Mouse (Mus musculus): ENCODE data around the gene Adprhl2. TPM values are rescaled to one million over a fixed set of nuclear protein-coding genes. Genes with fewer than 3 reads are reported as not detected.
A peak's percentile ranks its signal among the peaks of the same experiment; 100 is the strongest.

Adprhl2 gene
- total RNA-seq, 2 experiments from 2014 or later = 25.2 to 28.0 TPM

DNA sequence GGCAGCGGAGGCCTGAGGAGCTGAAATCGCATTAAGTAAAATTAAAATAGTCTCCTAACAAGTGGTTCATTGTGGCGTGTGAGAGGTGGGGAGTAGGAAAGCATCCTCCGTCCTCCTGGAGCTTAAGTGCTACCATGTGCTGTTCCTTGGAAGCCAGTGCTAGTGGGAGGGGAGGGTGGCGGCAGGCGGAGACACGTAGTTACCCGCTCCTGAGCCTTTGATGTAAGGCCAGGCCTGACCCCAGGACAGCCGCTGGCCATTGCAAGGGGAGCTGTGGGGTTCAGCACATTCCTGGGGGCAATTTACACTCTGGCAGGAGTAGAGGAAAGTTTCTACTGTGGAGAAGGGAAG lies 43.0 kb downstream of the Adprhl2 start:
- DNase-seq (ENCODE audit: low spot score in 2 of 2) = no peak
- intact Hi-C loops (cut with DNase I) = no loop called here

DNA sequence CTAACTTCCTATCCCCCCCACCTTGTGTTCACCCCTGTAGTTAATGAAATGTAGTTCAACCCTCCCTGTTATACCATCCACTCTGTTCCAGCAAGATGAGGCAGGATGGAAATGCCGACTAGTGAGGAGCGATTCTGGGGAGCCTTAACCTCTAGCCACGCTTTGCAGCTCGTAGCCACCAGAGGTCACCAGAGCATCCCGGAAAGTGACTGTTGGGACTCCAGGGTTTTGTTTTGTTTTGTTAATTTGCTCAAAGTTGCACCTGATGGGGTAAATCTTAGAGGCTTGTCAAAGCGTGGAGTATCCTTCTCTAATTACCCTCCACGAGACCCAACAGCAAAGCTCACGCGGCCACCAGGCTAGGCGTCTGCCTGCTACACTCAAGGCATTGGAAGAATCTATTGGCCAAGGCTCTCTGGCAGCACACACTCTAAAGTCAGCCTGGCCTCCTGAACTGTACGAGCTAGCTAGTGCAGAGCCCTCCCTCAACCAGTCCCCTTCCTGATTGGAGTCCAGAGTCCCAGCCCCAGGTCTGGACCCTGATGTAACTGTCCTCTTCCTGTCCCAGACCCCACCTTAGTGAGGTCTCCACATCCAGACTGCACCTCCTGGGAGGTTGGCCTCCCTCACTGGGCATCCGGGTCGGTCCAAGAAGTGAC lies 43.5 kb downstream of the Adprhl2 start:
- intact Hi-C loops (cut with DNase I) = no loop called here
- DNase-seq (ENCODE audit: low spot score in 2 of 2) = no peak

GRCm38 (mm10) chr4:126275681-126276131 lies 45.8 kb downstream of the Adprhl2 start:
- DNase-seq (ENCODE audit: low spot score in 2 of 2) = no peak
- intact Hi-C loops (cut with DNase I) = no loop called here

DNA sequence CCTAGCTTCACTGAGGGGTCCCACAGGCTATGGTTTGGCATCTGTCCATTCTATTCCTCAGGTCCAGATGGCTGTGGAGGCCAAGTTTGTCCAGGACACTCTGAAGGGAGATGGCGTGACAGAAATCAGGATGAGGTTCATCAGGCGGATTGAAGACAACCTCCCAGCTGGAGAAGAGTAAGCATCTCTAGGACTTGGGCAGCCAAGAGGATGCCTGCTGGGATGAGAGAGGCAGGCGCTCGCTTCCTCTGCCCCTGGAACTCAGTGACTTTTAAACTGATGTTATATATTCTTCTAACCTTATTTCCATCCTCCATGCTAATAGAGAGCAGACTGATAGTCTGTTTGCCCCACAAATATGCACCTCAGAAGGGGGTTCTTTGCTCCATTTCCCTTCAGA lies 46.4 kb downstream of the Adprhl2 start:
- intact Hi-C loops (cut with DNase I) = no loop called here
- DNase-seq (ENCODE audit: low spot score in 2 of 2) = no peak

DNA sequence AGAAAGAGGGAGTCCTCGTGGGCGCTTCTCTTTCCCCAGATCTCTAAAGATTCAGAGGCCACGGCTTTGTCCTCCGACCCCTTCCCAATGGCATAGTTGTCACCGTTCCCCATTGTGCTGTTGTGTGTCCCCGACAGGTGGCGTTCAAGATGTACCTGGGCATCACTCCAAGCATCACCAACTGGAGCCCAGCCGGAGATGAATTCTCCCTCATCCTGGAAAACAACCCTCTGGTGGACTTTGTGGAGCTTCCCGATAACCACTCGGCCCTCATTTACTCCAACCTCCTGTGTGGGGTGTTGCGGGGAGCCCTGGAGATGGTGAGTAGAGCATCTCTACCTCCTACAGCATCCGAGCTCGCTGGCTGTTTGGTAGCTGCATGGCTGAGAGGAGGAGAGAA lies 47.8 kb downstream of the Adprhl2 start:
- DNase-seq (ENCODE audit: low spot score in 2 of 2) = peak in 1 of 2 experiments; percentile 49
- intact Hi-C loops (cut with DNase I) = no loop called here

DNA sequence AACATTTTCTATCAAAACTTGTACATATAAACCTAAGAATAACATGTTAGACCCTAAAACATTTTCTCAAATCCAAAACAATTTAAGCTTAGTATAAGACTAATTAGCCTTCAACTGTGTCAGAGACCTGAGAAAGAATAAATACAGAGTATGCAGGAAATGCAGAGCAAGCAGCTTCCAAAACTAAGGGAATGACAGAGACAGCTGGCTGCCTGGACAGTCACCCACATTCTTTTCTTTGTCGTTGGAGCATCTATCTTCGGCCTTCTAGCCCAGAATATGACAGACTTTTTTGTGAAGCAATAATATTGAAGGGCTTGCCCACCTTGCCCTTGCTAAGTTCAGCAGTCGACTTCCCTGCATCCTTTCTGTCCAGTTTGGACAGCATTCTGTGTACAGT lies 52.2 kb downstream of the Adprhl2 start:
- no peak for DNase-seq (ENCODE audit: low spot score in 2 of 2)
- intact Hi-C loops (cut with DNase I) = loop anchor here (5.0 kb wide), 1 partner anchor 43 kb away; no protein-coding TSS in a partner anchor

Other genes with a start within 250 kb of the Adprhl2 start
- gene Lsm10, start 225.1 kb downstream of the Adprhl2 start, total RNA-seq (2021) = 10 to 100 TPM; 13.0 to 14.5 TPM
- 10 to 100 TPM; 27.4 to 30.4 TPM for gene Stk40, start 217.7 kb downstream of the Adprhl2 start, total RNA-seq (2021)
- gene Eva1b, start 174.0 kb downstream of the Adprhl2 start, total RNA-seq (2021) = 1 to 10 TPM; 3.0 to 3.8 TPM
- under 1 TPM; 0.76 to 0.77 TPM for gene Sh3d21, start 158.2 kb downstream of the Adprhl2 start, total RNA-seq (2021)
- 100 to 1,000 TPM; 134 to 159 TPM for gene Thrap3, start 118.9 kb downstream of the Adprhl2 start, total RNA-seq (2021)
- 100 to 1,000 TPM; 288 TPM for gene Map7d1, start 65.4 kb downstream of the Adprhl2 start, total RNA-seq (2021)
- gene Trappc3, start 59.4 kb downstream of the Adprhl2 start, total RNA-seq (2021) = 10 to 100 TPM; 75.7 to 90.0 TPM
- gene Col8a2, start 34.9 kb downstream of the Adprhl2 start, total RNA-seq (2021) = 1 to 10 TPM; 1.6 to 1.7 TPM
- gene Tekt2, start 4.0 kb upstream of the Adprhl2 start, total RNA-seq (2021) = 1 to 10 TPM; 1.1 to 2.2 TPM
- 10 to 100 TPM; 23.7 to 43.1 TPM for gene Ago3, start 107.9 kb upstream of the Adprhl2 start, total RNA-seq (2021)
- gene Ago1, start 146.9 kb upstream of the Adprhl2 start, total RNA-seq (2021) = 10 to 100 TPM; 44.3 to 49.1 TPM
- 1 to 10 TPM; 5.1 to 7.5 TPM for gene Ago4, start 211.8 kb upstream of the Adprhl2 start, total RNA-seq (2021)
- gene Clspn, start 235.2 kb upstream of the Adprhl2 start, total RNA-seq (2021) = 1 to 10 TPM in 1 of 2 experiments, under 1 TPM in 1; 0.79 to 1.1 TPM